Mouse (Mus musculus): ENCODE results near the gene Emsy.

GRCm38 (mm10) chr7:98551041-98551440, 105.5 kb downstream of the Emsy start:
- TF ChIP-seq CTCF (conservative IDR thresholded peaks at IDR 0.05; ENCODE audit: insufficient read depth, insufficient read length, low read depth, low read length) (no peak), POLR2A (IDR thresholded peaks at IDR 0.05; ENCODE audit: low read depth, low read length) (no peak)

All from kidney, adult 2 months (tissue).